Mouse (Mus musculus): ENCODE data around the gene Zmat5. TPM values are rescaled to one million over a fixed set of nuclear protein-coding genes. Genes with fewer than 3 reads are reported as not detected.

Zmat5 gene
- polyA plus RNA-seq, 1 experiment from 2014 or later, result 57.3 TPM

DNA sequence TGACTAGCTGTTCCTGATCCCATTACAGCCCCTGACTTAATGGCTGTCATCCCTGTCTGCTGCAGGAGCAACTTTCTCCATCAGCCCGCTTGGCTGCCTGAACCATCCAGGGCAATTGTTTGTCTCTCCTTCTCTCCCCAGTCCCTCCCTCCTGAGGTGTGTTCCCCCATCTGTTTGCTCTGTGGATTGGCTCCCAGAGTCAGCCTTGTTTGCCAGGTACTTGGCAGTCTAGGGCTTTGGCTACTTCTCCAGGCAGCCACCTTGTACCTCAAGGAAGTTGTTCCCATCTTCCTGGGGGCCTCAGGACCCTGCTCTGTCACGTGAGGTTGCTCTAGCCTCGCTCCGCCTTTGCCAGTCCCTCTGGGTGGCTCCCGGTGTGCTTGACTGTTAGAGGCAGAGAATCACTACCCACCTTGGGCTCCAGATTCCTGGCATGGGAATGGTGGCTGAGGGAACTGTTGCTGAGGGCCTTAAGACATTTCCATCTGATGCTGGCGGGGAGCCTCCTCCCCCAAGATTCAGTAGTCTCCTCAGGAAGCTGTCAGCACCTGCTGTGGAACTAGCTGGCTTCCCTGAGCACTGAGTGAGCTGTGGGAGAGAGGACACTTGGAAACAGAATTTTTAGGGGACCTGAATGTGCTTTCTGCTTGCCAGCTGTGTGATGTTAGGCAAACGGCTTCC lies 16.6 kb downstream of the Zmat5 start:
- Histone ChIP-seq H3K4me1 (replicated peaks; ENCODE audit: control insufficient read depth, insufficient read depth, low read length) (peaks cover 6% of the 10 kb centered on the region; the same call in 1 of the 2 replicates), H3K27ac (no peak overlapping the region), H3K4me3 (replicated peaks; ENCODE audit: low read length) (no peak overlapping the region), H3K9ac (no peak overlapping the region), H3K4me2 (replicated peaks) (no peak overlapping the region), H3K27me3 (ENCODE audit: control insufficient read depth, insufficient read depth, low read length) (no peaks in the 10 kb centered on the region), H3K9me3 (ENCODE audit: control insufficient read depth, low read length) (no peaks in the 10 kb centered on the region), H3K36me3 (replicated peaks; ENCODE audit: control insufficient read depth, insufficient read depth) (peaks cover 32% of the 10 kb centered on the region; the same call in 1 of the 2 replicates)
- DNase-seq (ENCODE audit: low spot score), result no peak
- ATAC-seq (ENCODE audit: low FRiP score), result no peak
- WGBS, result 41% methylated on average over 7 of the region's 7 CpGs

GRCm38 (mm10) chr11:4721728-4722127 lies 17.2 kb downstream of the Zmat5 start:
- no peak overlapping the region for H3K9ac ChIP-seq
- WGBS, result 80% methylated on average over 8 of the region's 8 CpGs

DNA sequence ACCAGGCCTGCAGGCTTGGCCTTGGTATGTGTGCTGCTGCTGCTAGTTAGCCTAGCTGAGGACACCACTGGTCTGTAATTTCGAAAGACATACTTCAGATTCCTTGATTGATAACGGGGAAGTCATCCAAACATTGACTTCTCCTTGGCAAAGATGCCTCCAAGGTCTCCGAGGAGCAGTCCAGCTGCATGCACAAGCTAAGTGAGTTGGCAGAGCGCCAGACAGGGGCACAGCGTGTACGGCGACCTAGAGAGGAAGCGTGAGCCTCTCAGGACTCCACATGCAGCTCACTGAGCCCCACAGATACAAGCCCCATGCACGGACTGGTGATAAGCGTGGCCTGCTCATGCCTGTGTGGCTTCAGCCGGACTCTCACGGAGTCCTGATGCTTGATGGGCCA lies 25.1 kb downstream of the Zmat5 start:
- ATAC-seq (ENCODE audit: low FRiP score), result no peak
- H3K9me3 ChIP-seq (ENCODE audit: control insufficient read depth, low read length), result no peaks in the 10 kb centered on the region
- no peak overlapping the region for H3K9ac ChIP-seq
- no peak overlapping the region for H3K4me3 ChIP-seq (replicated peaks; ENCODE audit: low read length)
- peaks cover 7% of the 10 kb centered on the region; the same call in 1 of the 2 replicates for H3K4me1 ChIP-seq (replicated peaks; ENCODE audit: control insufficient read depth, insufficient read depth, low read length)
- no peak overlapping the region for H3K27ac ChIP-seq
- H3K36me3 ChIP-seq (replicated peaks; ENCODE audit: control insufficient read depth, insufficient read depth), result peaks cover 13% of the 10 kb centered on the region; the same call in 1 of the 2 replicates
- peak; percentile 55 for DNase-seq (ENCODE audit: low spot score)
- no peaks in the 10 kb centered on the region for H3K27me3 ChIP-seq (ENCODE audit: control insufficient read depth, insufficient read depth, low read length)
- WGBS, result 44% methylated on average over 12 of the region's 12 CpGs
- H3K4me2 ChIP-seq (replicated peaks), result no peak overlapping the region

More at GRCm38 (mm10) chr11:4721728-4722127, 17.2 kb downstream of the Zmat5 start:
- Histone ChIP-seq H3K9me3 (ENCODE audit: control insufficient read depth, low read length) (no peaks in the 10 kb centered on the region), H3K27ac (no peak overlapping the region), H3K36me3 (replicated peaks; ENCODE audit: control insufficient read depth, insufficient read depth) (peaks cover 32% of the 10 kb centered on the region; the same call in 1 of the 2 replicates), H3K4me3 (replicated peaks; ENCODE audit: low read length) (no peak overlapping the region), H3K27me3 (ENCODE audit: control insufficient read depth, insufficient read depth, low read length) (no peaks in the 10 kb centered on the region), H3K4me1 (replicated peaks; ENCODE audit: control insufficient read depth, insufficient read depth, low read length) (peaks cover 6% of the 10 kb centered on the region; the same call in 1 of the 2 replicates), H3K4me2 (replicated peaks) (no peak overlapping the region)
- no peak for DNase-seq (ENCODE audit: low spot score)
- no peak for ATAC-seq (ENCODE audit: low FRiP score)

DNA sequence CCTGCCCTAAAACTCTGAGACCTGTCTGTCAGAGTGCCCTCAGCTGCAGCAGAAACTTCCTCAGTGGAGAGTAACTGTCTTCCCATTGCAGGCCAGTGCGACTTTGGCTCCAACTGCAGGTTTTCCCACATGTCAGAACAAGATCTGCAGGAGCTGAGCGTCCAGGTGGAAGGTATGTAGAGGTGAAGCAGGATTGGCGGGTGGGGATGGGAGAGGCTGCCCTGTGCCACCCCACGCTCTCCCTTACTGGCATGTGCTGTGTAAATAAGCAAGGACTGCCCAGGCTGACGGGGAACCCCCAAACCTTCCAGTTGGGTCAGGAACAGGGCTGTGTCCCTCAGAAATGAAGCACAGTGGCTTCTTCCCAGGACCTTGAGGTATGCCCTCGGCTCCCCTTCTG lies 25.6 kb downstream of the Zmat5 start:
- Histone ChIP-seq H3K4me3 (replicated peaks; ENCODE audit: low read length) (no peak overlapping the region), H3K27ac (no peak overlapping the region)
- 88% methylated on average over 6 of the region's 6 CpGs for WGBS

DNA sequence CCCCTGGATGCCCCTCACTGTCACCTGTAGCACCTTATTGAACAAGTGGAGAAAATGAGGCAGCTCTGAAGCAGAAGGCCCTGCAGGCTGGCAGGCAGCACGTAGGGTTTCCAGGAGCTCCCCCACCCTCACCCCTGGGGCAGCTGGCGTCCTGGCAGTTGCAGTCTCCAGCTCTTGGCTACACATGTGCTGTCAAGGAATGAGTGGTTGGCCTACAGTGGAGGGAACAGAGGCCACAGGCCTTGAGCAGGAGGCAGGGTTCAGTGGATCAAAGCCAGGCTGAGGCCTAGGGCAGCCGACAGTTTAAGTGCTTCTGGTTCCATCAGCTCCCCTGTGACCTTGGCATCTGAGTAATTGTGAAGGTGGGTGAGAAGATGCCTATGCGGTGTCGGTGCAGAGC lies 26.4 kb downstream of the Zmat5 start:
- Histone ChIP-seq H3K27ac (no peak overlapping the region), H3K4me1 (replicated peaks; ENCODE audit: control insufficient read depth, insufficient read depth, low read length) (peaks cover 7% of the 10 kb centered on the region; the same call in 1 of the 2 replicates), H3K9ac (no peak overlapping the region), H3K4me2 (replicated peaks) (no peak overlapping the region), H3K9me3 (ENCODE audit: control insufficient read depth, low read length) (no peaks in the 10 kb centered on the region), H3K36me3 (replicated peaks; ENCODE audit: control insufficient read depth, insufficient read depth) (peaks cover 5% of the 10 kb centered on the region; the same call in 1 of the 2 replicates), H3K4me3 (replicated peaks; ENCODE audit: low read length) (no peak overlapping the region), H3K27me3 (ENCODE audit: control insufficient read depth, insufficient read depth, low read length) (no peaks in the 10 kb centered on the region)
- WGBS, result 77% methylated on average over 5 of the region's 5 CpGs
- no peak for ATAC-seq (ENCODE audit: low FRiP score)
- no peak for DNase-seq (ENCODE audit: low spot score)

More for the DNA sequence above, 25.6 kb downstream of the Zmat5 start:
- no peaks in the 10 kb centered on the region for H3K27me3 ChIP-seq (ENCODE audit: control insufficient read depth, insufficient read depth, low read length)
- no peak overlapping the region for H3K4me2 ChIP-seq (replicated peaks)
- no peaks in the 10 kb centered on the region for H3K9me3 ChIP-seq (ENCODE audit: control insufficient read depth, low read length)
- no peak overlapping the region for H3K9ac ChIP-seq
- H3K4me1 ChIP-seq (replicated peaks; ENCODE audit: control insufficient read depth, insufficient read depth, low read length), result peaks cover 7% of the 10 kb centered on the region; the same call in 1 of the 2 replicates
- ATAC-seq (ENCODE audit: low FRiP score) (no peak), DNase-seq (ENCODE audit: low spot score) (no peak)
- peaks cover 9% of the 10 kb centered on the region; the same call in 1 of the 2 replicates for H3K36me3 ChIP-seq (replicated peaks; ENCODE audit: control insufficient read depth, insufficient read depth)

- H3K27ac ChIP-seq, result no peak overlapping the region
- H3K4me2 ChIP-seq (replicated peaks), result no peak overlapping the region
- H3K4me1 ChIP-seq (replicated peaks; ENCODE audit: control insufficient read depth, insufficient read depth, low read length), result peaks cover 7% of the 10 kb centered on the region; the same call in 1 of the 2 replicates
- no peaks in the 10 kb centered on the region for H3K27me3 ChIP-seq (ENCODE audit: control insufficient read depth, insufficient read depth, low read length)
- no peaks in the 10 kb centered on the region for H3K9me3 ChIP-seq (ENCODE audit: control insufficient read depth, low read length)
- no peak overlapping the region for H3K9ac ChIP-seq
- peaks cover 5% of the 10 kb centered on the region; the same call in 1 of the 2 replicates for H3K36me3 ChIP-seq (replicated peaks; ENCODE audit: control insufficient read depth, insufficient read depth)
- 69% methylated on average over 7 of the region's 7 CpGs for WGBS
- DNase-seq (ENCODE audit: low spot score) (no peak), ATAC-seq (ENCODE audit: low FRiP score) (no peak)
- no peak overlapping the region for H3K4me3 ChIP-seq (replicated peaks; ENCODE audit: low read length)
Measured at GRCm38 (mm10) chr11:4731781-4732180, 27.3 kb downstream of the Zmat5 start.

- no peaks in the 10 kb centered on the region; the same call in 1 of the 2 replicates for H3K36me3 ChIP-seq (replicated peaks; ENCODE audit: control insufficient read depth, insufficient read depth)
- no peaks in the 10 kb centered on the region for H3K27me3 ChIP-seq (ENCODE audit: control insufficient read depth, insufficient read depth, low read length)
- no peak overlapping the region for H3K9ac ChIP-seq
- 37% methylated on average over 12 of the region's 12 CpGs for WGBS
- no peak overlapping the region for H3K4me2 ChIP-seq (replicated peaks)
- no peak overlapping the region for H3K4me3 ChIP-seq (replicated peaks; ENCODE audit: low read length)
- no peak overlapping the region for H3K27ac ChIP-seq
- no peaks in the 10 kb centered on the region for H3K9me3 ChIP-seq (ENCODE audit: control insufficient read depth, low read length)
- H3K4me1 ChIP-seq (replicated peaks; ENCODE audit: control insufficient read depth, insufficient read depth, low read length), result peaks cover 7% of the 10 kb centered on the region; the same call in 1 of the 2 replicates
- ATAC-seq (ENCODE audit: low FRiP score) (no peak), DNase-seq (ENCODE audit: low spot score) (no peak)
Measured at GRCm38 (mm10) chr11:4734179-4734578, 29.7 kb downstream of the Zmat5 start.

GRCm38 (mm10) chr11:4736355-4736754 lies 31.9 kb downstream of the Zmat5 start:
- no peak for DNase-seq (ENCODE audit: low spot score)
- no peak overlapping the region for H3K4me2 ChIP-seq (replicated peaks)

GRCm38 (mm10) chr11:4737682-4738081 lies 33.2 kb downstream of the Zmat5 start:
- Histone ChIP-seq H3K4me1 (replicated peaks; ENCODE audit: control insufficient read depth, insufficient read depth, low read length) (no peaks in the 10 kb centered on the region), H3K9ac (no peak overlapping the region), H3K4me3 (replicated peaks; ENCODE audit: low read length) (no peak overlapping the region), H3K27ac (no peak overlapping the region), H3K36me3 (replicated peaks; ENCODE audit: control insufficient read depth, insufficient read depth) (no peaks in the 10 kb centered on the region; the same call in 1 of the 2 replicates), H3K27me3 (ENCODE audit: control insufficient read depth, insufficient read depth, low read length) (no peaks in the 10 kb centered on the region), H3K9me3 (ENCODE audit: control insufficient read depth, low read length) (no peaks in the 10 kb centered on the region), H3K4me2 (replicated peaks) (no peak overlapping the region)
- DNase-seq (ENCODE audit: low spot score) (no peak), ATAC-seq (ENCODE audit: low FRiP score) (no peak)
- 71% methylated on average over 10 of the region's 10 CpGs for WGBS

More at GRCm38 (mm10) chr11:4736355-4736754, 31.9 kb downstream of the Zmat5 start:
- no peaks in the 10 kb centered on the region; the same call in 1 of the 2 replicates for H3K36me3 ChIP-seq (replicated peaks; ENCODE audit: control insufficient read depth, insufficient read depth)
- no peaks in the 10 kb centered on the region for H3K27me3 ChIP-seq (ENCODE audit: control insufficient read depth, insufficient read depth, low read length)
- WGBS, result 42% methylated on average over 6 of the region's 6 CpGs
- H3K4me3 ChIP-seq (replicated peaks; ENCODE audit: low read length), result no peak overlapping the region
- H3K27ac ChIP-seq, result no peak overlapping the region
- no peak for ATAC-seq (ENCODE audit: low FRiP score)
- H3K9me3 ChIP-seq (ENCODE audit: control insufficient read depth, low read length), result no peaks in the 10 kb centered on the region
- H3K4me1 ChIP-seq (replicated peaks; ENCODE audit: control insufficient read depth, insufficient read depth, low read length), result no peaks in the 10 kb centered on the region
- no peak overlapping the region for H3K9ac ChIP-seq
